Mouse (Mus musculus) embryonic facial prominence, embryonic 14.5 days (tissue): ENCODE data around the gene Prmt7. TPM values are rescaled to one million over a fixed set of nuclear protein-coding genes. Genes with fewer than 3 reads are reported as not detected.
A peak's percentile ranks its signal among the peaks of the same experiment; 100 is the strongest.

Experiments used
- ATAC-seq: fragments of 200-750 bp; cut with Nextera tagmentation; 2 replicates; pipeline ENCODE4 v1.8.0; 2017; ENCODE audit warnings: low read depth, moderate number of reproducible peaks, moderate TSS enrichment
- DNase-seq: peaks from one replicate; pipeline ENCODE4 v3.0.0-alpha.2; 2015; ENCODE audit warnings: low spot score
- H3K27ac ChIP-seq: fragments of 300-500 bp; sonication (generic); replicated peaks from 2 replicates; pipeline ENCODE4 v1.5.1; 2014; ENCODE audit warnings: low read depth, mild to moderate bottlenecking, low read length, moderate library complexity
- H3K27me3 ChIP-seq: fragments of 300-500 bp; sonication (generic); replicated peaks from 2 replicates; pipeline ENCODE4 v1.6.1; 2014; ENCODE audit warnings: low read length; ENCODE audit not compliant: control insufficient read depth, insufficient read depth
- H3K36me3 ChIP-seq: fragments of 300-500 bp; sonication (generic); 2 replicates; pipeline ENCODE4 v1.6.1; 2014; ENCODE audit warnings: low read length, mixed read lengths; ENCODE audit not compliant: control insufficient read depth, insufficient read depth
- H3K4me1 ChIP-seq: fragments of 300-500 bp; sonication (generic); 2 replicates; pipeline ENCODE4 v1.6.1; 2014; ENCODE audit warnings: antibody characterized with exemption, low read length; ENCODE audit not compliant: control insufficient read depth, insufficient read depth
- H3K4me2 ChIP-seq: fragments of 300-500 bp; sonication (generic); 2 replicates; pipeline ENCODE4 v1.6.1; 2014; ENCODE audit warnings: low read depth, mild to moderate bottlenecking, low read length, moderate library complexity, mixed read lengths
- H3K4me3 ChIP-seq: fragments of 300-500 bp; sonication (generic); 2 replicates; pipeline ENCODE4 v1.5.1; 2014; ENCODE audit warnings: low read depth, mild to moderate bottlenecking, low read length
- H3K9ac ChIP-seq: fragments of 300-500 bp; sonication (generic); 2 replicates; pipeline ENCODE4 v1.6.1; 2014; ENCODE audit warnings: low read depth, mild to moderate bottlenecking, low read length, moderate library complexity, mixed read lengths
- H3K9me3 ChIP-seq: fragments of 300-500 bp; sonication (generic); 2 replicates; pipeline ENCODE4 v1.6.1; 2016; ENCODE audit warnings: low read length; ENCODE audit not compliant: control insufficient read depth
- WGBS: fragments of 180-500 bp; shearing (Covaris S2); extraction: QIAGEN DNeasy Blood & Tissue Kit; methylation state at CpG from one replicate; pipeline ENCODE4 v1.1.7; 2014; 5-methylcytosine and 5-hydroxymethylcytosine counted together
- polyA plus RNA-seq: library from polyadenylated mRNA; unstranded; fragments of >200 nt; fragmentation: Nextera tagmentation; extraction: Ambion mirVana; gene quantifications from 2 replicates; pipeline ENCODE4 v1.2.1, GENCODE M21; 2014

The Prmt7 gene
- polyA plus RNA-seq, 1 experiment from 2014 or later, result 38.7 TPM

GRCm38 (mm10) chr8:106287445-106287844 is 76.7 kb downstream of the Prmt7 start:
- H3K4me3 ChIP-seq, result no peak overlapping the region
- H3K36me3 ChIP-seq, result no peaks in the 10 kb centered on the region
- H3K27me3 ChIP-seq, result no peaks in the 10 kb centered on the region
- no peak overlapping the region for H3K27ac ChIP-seq
- 25% methylated on average over 2 of the region's 2 CpGs for WGBS
- no peak overlapping the region for H3K9ac ChIP-seq
- no peaks in the 10 kb centered on the region for H3K9me3 ChIP-seq
- no peak overlapping the region for H3K4me2 ChIP-seq
- no peak for ATAC-seq
- no peak for DNase-seq
- H3K4me1 ChIP-seq, result no peaks in the 10 kb centered on the region; the same call in 1 of the 2 replicates

GRCm38 (mm10) chr8:106288732-106289131 is 78.0 kb downstream of the Prmt7 start:
- 23% methylated on average over 3 of the region's 3 CpGs for WGBS
- no peak overlapping the region for H3K4me2 ChIP-seq
- DNase-seq, result no peak
- no peaks in the 10 kb centered on the region for H3K9me3 ChIP-seq
- no peak for ATAC-seq
- H3K27me3 ChIP-seq, result no peaks in the 10 kb centered on the region
- H3K4me3 ChIP-seq, result no peak overlapping the region
- peaks cover 8% of the 10 kb centered on the region; the same call in 1 of the 2 replicates for H3K4me1 ChIP-seq
- no peak overlapping the region for H3K27ac ChIP-seq
- H3K36me3 ChIP-seq, result no peaks in the 10 kb centered on the region
- no peak overlapping the region for H3K9ac ChIP-seq

GRCm38 (mm10) chr8:106289464-106289863 is 78.7 kb downstream of the Prmt7 start:
- no peaks in the 10 kb centered on the region for H3K9me3 ChIP-seq
- no peak for ATAC-seq
- H3K4me3 ChIP-seq, result no peak overlapping the region
- H3K4me2 ChIP-seq, result no peak overlapping the region
- no peak overlapping the region for H3K27ac ChIP-seq
- WGBS, result 44% methylated on average over 7 of the region's 7 CpGs
- no peak overlapping the region for H3K9ac ChIP-seq
- DNase-seq, result no peak
- peaks cover 8% of the 10 kb centered on the region; the same call in 1 of the 2 replicates for H3K4me1 ChIP-seq
- no peaks in the 10 kb centered on the region for H3K36me3 ChIP-seq
- no peaks in the 10 kb centered on the region for H3K27me3 ChIP-seq

- H3K4me2 ChIP-seq, result no peak overlapping the region
- H3K4me1 ChIP-seq, result peaks cover 8% of the 10 kb centered on the region; the same call in 1 of the 2 replicates
- H3K4me3 ChIP-seq, result no peak overlapping the region
- no peaks in the 10 kb centered on the region for H3K9me3 ChIP-seq
- ATAC-seq (no peak), DNase-seq (peak; percentile 49)
- H3K9ac ChIP-seq, result no peak overlapping the region
- H3K36me3 ChIP-seq, result no peaks in the 10 kb centered on the region
- no peaks in the 10 kb centered on the region for H3K27me3 ChIP-seq
- no peak overlapping the region for H3K27ac ChIP-seq
- 56% methylated on average over 20 of the region's 20 CpGs for WGBS
Observed at GRCm38 (mm10) chr8:106292484-106293396, 82.0 kb downstream of the Prmt7 start.

GRCm38 (mm10) chr8:106298261-106298660 is 87.5 kb downstream of the Prmt7 start:
- H3K36me3 ChIP-seq, result no peaks in the 10 kb centered on the region
- no peak overlapping the region for H3K4me3 ChIP-seq
- DNase-seq (no peak), ATAC-seq (no peak)
- peaks cover 2% of the 10 kb centered on the region; the same call in 1 of the 2 replicates for H3K4me1 ChIP-seq
- WGBS, result 60% methylated on average over 5 of the region's 5 CpGs
- no peaks in the 10 kb centered on the region for H3K27me3 ChIP-seq
- H3K27ac ChIP-seq, result no peak overlapping the region
- H3K9me3 ChIP-seq, result no peaks in the 10 kb centered on the region
- no peak overlapping the region for H3K4me2 ChIP-seq
- H3K9ac ChIP-seq, result no peak overlapping the region

- WGBS, result 65% methylated on average over 1 of the region's 1 CpGs
- DNase-seq (peak; percentile 63), ATAC-seq (no peak)
- H3K4me2 ChIP-seq, result no peak overlapping the region
- H3K27me3 ChIP-seq, result no peaks in the 10 kb centered on the region
- no peak overlapping the region for H3K4me3 ChIP-seq
- H3K27ac ChIP-seq, result no peak overlapping the region; the same call in 1 of the 2 replicates
- no peaks in the 10 kb centered on the region for H3K4me1 ChIP-seq
- no peaks in the 10 kb centered on the region for H3K9me3 ChIP-seq
- no peak overlapping the region for H3K9ac ChIP-seq
- no peaks in the 10 kb centered on the region for H3K36me3 ChIP-seq
Observed at GRCm38 (mm10) chr8:106298846-106299245, 88.1 kb downstream of the Prmt7 start.

- Histone ChIP-seq H3K27ac (no peak overlapping the region), H3K9ac (no peak overlapping the region), H3K27me3 (no peaks in the 10 kb centered on the region), H3K4me1 (no peaks in the 10 kb centered on the region), H3K4me2 (no peak overlapping the region), H3K4me3 (no peak overlapping the region), H3K36me3 (no peaks in the 10 kb centered on the region), H3K9me3 (no peaks in the 10 kb centered on the region)
- no peak for DNase-seq
- 76% methylated on average over 3 of the region's 3 CpGs for WGBS
- no peak for ATAC-seq
Observed at GRCm38 (mm10) chr8:106299686-106300085, 89.0 kb downstream of the Prmt7 start.

- Histone ChIP-seq H3K27ac (no peak overlapping the region), H3K4me1 (no peaks in the 10 kb centered on the region), H3K27me3 (no peaks in the 10 kb centered on the region), H3K9me3 (no peaks in the 10 kb centered on the region), H3K4me2 (no peak overlapping the region), H3K9ac (no peak overlapping the region), H3K4me3 (no peak overlapping the region), H3K36me3 (no peaks in the 10 kb centered on the region)
- DNase-seq (no peak), ATAC-seq (no peak)
- whole genome bisulfite sequencing, result 62% methylated on average over 9 of the region's 9 CpGs
Observed at GRCm38 (mm10) chr8:106300739-106301715, 90.3 kb downstream of the Prmt7 start.
